Mouse (Mus musculus) midbrain, embryonic 14.5 days (tissue): ENCODE measurements around the gene Rragd. TPM values are rescaled to one million over a fixed set of nuclear protein-coding genes. Genes with fewer than 3 reads are reported as not detected.
"Not testable (repeated sequence)": the region's sequence is repeated elsewhere in the genome, so short reads cannot be mapped to it uniquely, and the experiment has no call there.

Source experiments
- ATAC-seq: fragments of 200-750 bp; cut with Nextera tagmentation; 2 replicates; pipeline ENCODE4 v1.8.0; 2017; ENCODE audit warnings: moderate number of reproducible peaks, moderate library complexity; ENCODE audit not compliant: low FRiP score, low TSS enrichment
- DNase-seq: peaks from one replicate; pipeline ENCODE4 v3.0.0-alpha.2; 2015
- H3K27ac ChIP-seq: fragments of 300-500 bp; sonication (generic); replicated peaks from 2 replicates; pipeline ENCODE4 v1.5.1; 2014; ENCODE audit warnings: mild to moderate bottlenecking, low read depth, low read length, moderate library complexity
- H3K27me3 ChIP-seq: fragments of 300-500 bp; sonication (generic); 2 replicates; pipeline ENCODE4 v1.6.1; 2014; ENCODE audit warnings: low read length, control low read depth, mixed read lengths; ENCODE audit not compliant: control insufficient read depth, insufficient read depth
- H3K36me3 ChIP-seq: fragments of 300-500 bp; sonication (generic); 2 replicates; pipeline ENCODE4 v1.6.1; 2014; ENCODE audit warnings: low read length, control low read depth; ENCODE audit not compliant: control insufficient read depth, insufficient read depth
- H3K4me1 ChIP-seq: fragments of 300-500 bp; sonication (generic); 2 replicates; pipeline ENCODE4 v1.6.1; 2014; ENCODE audit warnings: mild to moderate bottlenecking, antibody characterized with exemption, low read length, control low read depth; ENCODE audit not compliant: control insufficient read depth, insufficient read depth
- H3K4me2 ChIP-seq: fragments of 300-500 bp; sonication (generic); 2 replicates; pipeline ENCODE4 v1.6.1; 2014; ENCODE audit warnings: mild to moderate bottlenecking, low read length, moderate library complexity
- H3K4me3 ChIP-seq: fragments of 300-500 bp; sonication (generic); replicated peaks from 2 replicates; pipeline ENCODE4 v1.5.1; 2014; ENCODE audit warnings: low read depth, low read length
- H3K9ac ChIP-seq: fragments of 300-500 bp; sonication (generic); replicated peaks from 2 replicates; pipeline ENCODE4 v1.6.1; 2014; ENCODE audit warnings: mild to moderate bottlenecking, low read length, moderate library complexity
- H3K9me3 ChIP-seq: fragments of 300-500 bp; sonication (generic); 2 replicates; pipeline ENCODE4 v1.6.1; 2016; ENCODE audit warnings: low read length, control low read depth, mixed read lengths; ENCODE audit not compliant: control insufficient read depth
- WGBS: fragments of 180-500 bp; shearing (Covaris S2); extraction: QIAGEN DNeasy Blood & Tissue Kit; methylation state at CpG from one replicate; pipeline ENCODE4 v1.1.7; 2014; 5-methylcytosine and 5-hydroxymethylcytosine counted together
- polyA plus RNA-seq: library from polyadenylated mRNA; unstranded; fragments of >200 nt; fragmentation: Nextera tagmentation; extraction: Ambion mirVana; gene quantifications from 2 replicates; pipeline ENCODE4 v1.2.1, GENCODE M21; 2014

The Rragd gene
- polyA plus RNA-seq, 1 experiment from 2014 or later: 34.4 TPM

- 97% methylated on average over 5 of the region's 5 CpGs for WGBS
- Histone ChIP-seq H3K4me3 (no peak overlapping the region), H3K36me3 (peaks cover 10% of the 10 kb centered on the region; the same call in 1 of the 2 replicates), H3K9me3 (no peaks in the 10 kb centered on the region), H3K27ac (no peak overlapping the region), H3K4me1 (no peaks in the 10 kb centered on the region), H3K27me3 (no peaks in the 10 kb centered on the region), H3K4me2 (no peak overlapping the region), H3K9ac (no peak overlapping the region)
- no peak for ATAC-seq
- DNase-seq: no peak
Measured at GRCm38 (mm10) chr4:32996083-32996482, 13.2 kb downstream of the Rragd start.

- Histone ChIP-seq H3K9ac (no peak overlapping the region), H3K27me3 (no peaks in the 10 kb centered on the region), H3K9me3 (no peaks in the 10 kb centered on the region), H3K36me3 (peaks cover 10% of the 10 kb centered on the region; the same call in 1 of the 2 replicates), H3K27ac (no peak overlapping the region), H3K4me1 (no peaks in the 10 kb centered on the region), H3K4me3 (no peak overlapping the region), H3K4me2 (no peak overlapping the region)
- ATAC-seq (no peak), DNase-seq (no peak)
- 93% methylated on average over 5 of the region's 5 CpGs for WGBS
Measured at GRCm38 (mm10) chr4:32997571-32997970, 14.7 kb downstream of the Rragd start.

GRCm38 (mm10) chr4:32998996-32999395 is 16.2 kb downstream of the Rragd start:
- Histone ChIP-seq H3K27me3 (no peaks in the 10 kb centered on the region), H3K4me2 (no peak overlapping the region), H3K27ac (no peak overlapping the region), H3K4me3 (no peak overlapping the region), H3K9ac (no peak overlapping the region), H3K9me3 (no peaks in the 10 kb centered on the region), H3K4me1 (no peaks in the 10 kb centered on the region), H3K36me3 (peaks cover 17% of the 10 kb centered on the region; the same call in 1 of the 2 replicates)
- no peak for ATAC-seq
- no peak for DNase-seq
- WGBS: 96% methylated on average over 8 of the region's 8 CpGs

- ATAC-seq (no peak), DNase-seq (no peak)
- Histone ChIP-seq H3K4me3 (no peak overlapping the region), H3K36me3 (peaks cover 32% of the 10 kb centered on the region), H3K4me1 (no peaks in the 10 kb centered on the region), H3K27ac (no peak overlapping the region), H3K9me3 (no peaks in the 10 kb centered on the region), H3K9ac (no peak overlapping the region), H3K4me2 (no peak overlapping the region), H3K27me3 (no peaks in the 10 kb centered on the region)
- 89% methylated on average over 3 of the region's 3 CpGs for WGBS
Measured at GRCm38 (mm10) chr4:33002081-33002480, 19.2 kb downstream of the Rragd start.

- ATAC-seq, H3K4me1 ChIP-seq, H3K27ac ChIP-seq, H3K4me2 ChIP-seq, DNase-seq, H3K9me3 ChIP-seq, H3K9ac ChIP-seq, H3K27me3 ChIP-seq, H3K4me3 ChIP-seq: not testable (repeated sequence)
- peaks cover 40% of the 10 kb centered on the region; the same call in 1 of the 2 replicates for H3K36me3 ChIP-seq
- 95% methylated on average over 10 of the region's 10 CpGs for WGBS
Measured at GRCm38 (mm10) chr4:33005595-33006470, 23.0 kb downstream of the Rragd start.

- 96% methylated on average over 11 of the region's 11 CpGs for WGBS
- H3K4me3 ChIP-seq: no peak overlapping the region
- DNase-seq: no peak
- H3K4me1 ChIP-seq: no peaks in the 10 kb centered on the region
- H3K27me3 ChIP-seq: no peaks in the 10 kb centered on the region
- peaks cover 40% of the 10 kb centered on the region; the same call in 1 of the 2 replicates for H3K36me3 ChIP-seq
- no peaks in the 10 kb centered on the region for H3K9me3 ChIP-seq
- ATAC-seq: no peak
- H3K4me2 ChIP-seq: no peak overlapping the region
- H3K27ac ChIP-seq: no peak overlapping the region
- H3K9ac ChIP-seq: no peak overlapping the region
Measured at GRCm38 (mm10) chr4:33006844-33007243, 24.0 kb downstream of the Rragd start.

GRCm38 (mm10) chr4:33007443-33008217 is 24.8 kb downstream of the Rragd start:
- Histone ChIP-seq H3K36me3 (peaks cover 40% of the 10 kb centered on the region; the same call in 1 of the 2 replicates), H3K9me3 (no peaks in the 10 kb centered on the region), H3K4me2 (no peak overlapping the region), H3K27ac (no peak overlapping the region), H3K27me3 (no peaks in the 10 kb centered on the region), H3K9ac (no peak overlapping the region), H3K4me1 (no peaks in the 10 kb centered on the region), H3K4me3 (no peak overlapping the region)
- ATAC-seq (no peak), DNase-seq (no peak)
- WGBS: 94% methylated on average over 9 of the region's 9 CpGs

- H3K9ac ChIP-seq: no peak overlapping the region
- 93% methylated on average over 1 of the region's 1 CpGs for WGBS
- H3K4me3 ChIP-seq: no peak overlapping the region
- peaks cover 44% of the 10 kb centered on the region for H3K36me3 ChIP-seq
- no peaks in the 10 kb centered on the region for H3K27me3 ChIP-seq
- no peaks in the 10 kb centered on the region for H3K9me3 ChIP-seq
- no peak overlapping the region for H3K27ac ChIP-seq
- DNase-seq (no peak), ATAC-seq (no peak)
- no peaks in the 10 kb centered on the region for H3K4me1 ChIP-seq
- H3K4me2 ChIP-seq: no peak overlapping the region
Measured at GRCm38 (mm10) chr4:33010078-33010477, 27.2 kb downstream of the Rragd start.
